Mouse (Mus musculus): ENCODE data around the gene Nppa.
A peak's percentile ranks its signal among the peaks of the same experiment; 100 is the strongest.

Gene Nppa

DNA sequence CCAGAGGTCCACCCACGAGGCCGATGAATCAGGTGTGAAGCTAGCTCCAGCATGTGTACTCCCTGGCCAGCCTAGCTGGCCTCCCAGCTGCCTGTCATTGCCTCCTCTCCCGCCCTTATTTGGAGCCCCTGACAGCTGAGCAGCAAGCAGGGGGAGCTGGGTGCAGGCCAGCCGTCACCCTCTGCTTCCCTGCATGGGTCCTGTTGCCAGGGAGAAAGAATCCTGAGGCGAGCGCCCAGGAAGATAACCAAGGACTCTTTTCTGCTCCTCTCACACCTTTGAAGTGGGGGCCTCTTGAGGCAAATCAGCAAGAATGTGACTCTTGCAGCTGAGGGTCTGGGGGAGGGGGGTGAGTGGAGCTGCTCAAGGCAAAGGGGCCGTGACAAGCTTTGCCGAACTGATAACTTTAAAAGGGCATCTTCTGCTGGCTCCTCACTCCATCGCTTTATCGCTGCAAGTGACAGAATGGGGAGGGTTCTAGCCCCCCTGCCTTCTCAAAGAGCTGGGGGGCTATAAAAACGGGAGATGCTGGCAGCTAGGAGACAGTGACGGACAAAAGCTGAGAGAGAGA is at the start of gene Nppa:
TSS of gene Nppa (plus strand) at position 521 of the 571 bp plus-strand sequence.
- DNase-seq (ENCODE audit: low spot score) = no peak

DNA sequence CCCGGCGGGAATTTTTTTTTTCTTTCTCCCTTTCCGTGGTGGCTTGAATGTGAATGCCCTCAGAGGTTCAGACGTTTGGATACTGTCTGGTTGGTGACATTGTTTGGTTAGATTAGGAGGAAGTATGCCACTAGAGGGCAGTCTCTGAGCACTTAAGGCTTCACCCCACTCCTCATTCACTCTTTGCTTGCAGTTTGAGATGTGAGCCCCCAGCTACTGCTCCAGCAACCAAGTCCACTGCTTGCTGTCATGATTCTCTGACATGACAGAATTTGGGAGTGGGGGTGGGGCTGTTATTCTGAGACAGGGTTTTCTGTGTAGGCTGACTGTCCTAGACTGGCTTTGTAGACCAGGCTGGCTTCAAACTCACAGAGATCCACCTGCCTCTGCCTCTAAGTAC is 46.9 kb upstream of the Nppa start:
- peak; percentile 42 for DNase-seq (ENCODE audit: low spot score)

DNA sequence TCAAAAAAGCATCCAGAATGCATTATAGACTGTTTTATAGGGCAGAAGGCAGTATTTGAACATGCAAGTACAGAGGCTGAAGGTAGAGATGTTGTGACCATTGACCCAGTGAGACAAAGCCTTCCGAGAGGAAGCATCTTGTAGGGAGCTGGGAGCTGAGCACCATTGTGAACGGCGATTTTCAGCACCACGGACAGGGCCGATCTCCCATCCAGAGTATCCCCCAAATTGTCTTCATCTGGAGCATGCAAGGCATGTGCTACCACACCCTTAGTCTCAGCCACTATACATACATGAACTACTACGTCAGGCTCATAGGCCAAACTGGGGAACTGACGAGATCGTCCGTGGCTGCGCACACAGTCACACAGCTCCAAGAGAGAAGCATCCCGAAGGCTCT is 43.4 kb upstream of the Nppa start:
- no peak for DNase-seq (ENCODE audit: low spot score)

DNA sequence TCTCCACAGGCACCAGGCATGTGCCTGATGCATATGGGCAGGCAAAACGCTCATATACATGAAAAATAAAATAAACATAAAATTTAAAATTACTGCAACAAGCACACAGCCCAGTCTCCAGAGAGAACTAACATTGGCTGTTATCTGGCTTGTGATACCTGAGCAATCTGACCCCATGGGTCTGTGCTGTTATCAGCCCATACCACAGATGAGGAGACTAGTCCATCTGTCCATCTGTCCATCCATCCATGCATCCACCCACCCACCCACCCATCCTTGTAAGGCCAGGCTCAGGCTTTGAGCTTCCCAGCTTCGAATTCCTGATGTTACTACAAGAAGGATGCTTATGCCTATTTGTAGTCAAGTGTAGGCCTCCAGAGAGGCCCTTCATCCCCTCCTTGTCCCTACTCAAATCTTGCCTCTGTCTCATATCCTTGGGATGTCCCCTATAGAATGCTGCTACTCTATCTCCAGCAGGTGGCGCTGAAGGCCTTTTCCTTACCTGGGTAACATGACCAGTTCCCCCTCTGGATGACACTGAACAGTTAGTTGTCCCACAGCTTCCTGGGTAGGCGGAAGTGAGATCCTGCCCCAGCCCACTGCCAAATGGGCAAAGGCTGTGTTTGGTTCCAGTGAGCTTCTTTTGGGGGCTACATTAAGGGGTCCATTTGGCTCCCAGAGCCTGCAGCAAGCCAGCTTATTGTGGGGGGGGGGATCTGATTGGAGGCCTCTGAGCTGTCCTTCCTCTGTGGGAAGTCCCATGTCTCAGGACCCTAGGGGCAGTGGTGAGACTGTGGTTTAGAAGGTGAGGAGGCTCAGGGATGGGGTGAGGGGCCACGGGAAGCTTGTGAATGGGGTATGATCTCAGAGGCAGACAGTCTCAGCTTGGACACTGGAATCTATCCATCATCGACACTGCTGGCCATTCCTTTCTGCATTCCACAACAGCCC is 40.4 kb upstream of the Nppa start:
- peak; percentile 45 for DNase-seq (ENCODE audit: low spot score)

DNA sequence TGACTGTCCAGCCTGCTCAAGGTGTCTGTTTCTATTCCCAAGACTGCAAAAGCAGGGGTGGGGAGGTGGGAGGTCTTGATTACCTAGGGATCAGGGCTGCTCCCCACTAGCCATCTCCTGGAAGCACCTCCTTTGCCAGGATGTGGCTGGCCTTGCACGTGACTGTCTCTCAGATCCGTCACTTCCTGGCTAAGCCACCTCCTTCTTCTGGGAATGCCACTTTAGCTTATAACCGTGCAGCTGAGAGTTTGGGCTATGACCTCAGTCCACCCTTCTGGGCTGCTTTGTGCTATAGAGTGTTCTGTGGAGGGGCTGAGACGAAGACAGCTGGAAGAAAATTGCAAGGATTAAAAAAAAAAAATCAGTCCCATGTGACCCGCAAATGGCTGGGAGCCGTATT is 37.7 kb upstream of the Nppa start:
- DNase-seq (ENCODE audit: low spot score) = no peak

DNA sequence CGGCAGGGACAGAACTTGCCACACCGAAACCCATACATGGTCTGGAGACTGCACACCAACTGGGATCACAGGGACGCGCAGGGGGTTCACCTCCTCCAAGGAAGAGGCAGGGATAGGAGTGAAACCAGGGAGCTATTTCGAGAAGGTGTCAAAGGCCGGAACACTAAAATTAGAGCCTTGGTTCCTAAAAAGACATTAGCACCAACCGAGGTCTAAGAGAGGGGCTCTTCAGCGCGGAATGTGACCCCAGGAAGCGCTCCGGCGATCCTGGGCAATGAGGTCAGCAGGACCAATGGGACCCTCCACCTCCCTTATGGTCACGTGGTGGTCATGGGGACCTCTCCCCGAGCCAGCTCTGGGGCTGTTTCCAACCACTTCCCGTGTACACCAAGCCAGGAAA is 36.9 kb upstream of the Nppa start:
- DNase-seq (ENCODE audit: low spot score) = no peak

DNA sequence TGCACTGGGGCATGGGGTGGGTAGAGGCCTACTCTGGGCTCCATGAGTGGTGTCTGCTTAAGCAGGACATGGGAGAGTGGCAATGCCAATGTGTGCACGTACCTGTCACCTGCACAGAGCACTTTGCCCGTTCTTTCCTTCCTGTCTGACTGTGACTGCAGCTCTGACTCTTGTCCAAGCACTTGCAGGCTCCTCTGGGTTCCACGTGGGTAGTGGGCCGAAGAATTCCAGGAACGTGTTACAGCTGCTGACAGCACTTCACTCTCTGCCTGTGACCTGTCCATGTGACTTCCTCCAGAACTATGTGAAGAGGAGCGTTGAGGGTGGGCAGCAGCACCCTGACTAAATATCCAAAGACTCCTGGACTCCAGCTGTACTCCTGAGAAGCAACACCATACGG is 34.8 kb upstream of the Nppa start:
- no peak for DNase-seq (ENCODE audit: low spot score)

DNA sequence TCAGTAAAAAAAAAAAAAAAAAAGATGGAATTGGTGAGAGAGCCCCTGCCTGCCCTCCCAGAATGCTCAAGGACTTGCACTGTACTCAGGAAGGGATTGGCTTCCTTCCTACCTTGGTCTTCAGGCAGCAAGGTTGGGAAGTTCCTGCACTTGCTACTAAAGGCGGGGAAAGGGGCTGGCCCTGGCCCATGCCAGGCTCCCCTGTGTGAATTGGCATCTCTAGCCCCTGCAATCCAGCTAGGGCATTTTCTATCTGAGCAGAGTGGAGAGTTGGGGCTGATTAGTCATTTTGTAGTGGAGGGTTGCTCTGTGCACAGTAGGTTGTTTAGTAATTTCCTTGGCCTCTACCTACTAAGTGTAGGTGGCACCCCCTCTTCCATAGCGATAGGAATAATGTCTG is 31.7 kb upstream of the Nppa start:
- no peak for DNase-seq (ENCODE audit: low spot score)

DNA sequence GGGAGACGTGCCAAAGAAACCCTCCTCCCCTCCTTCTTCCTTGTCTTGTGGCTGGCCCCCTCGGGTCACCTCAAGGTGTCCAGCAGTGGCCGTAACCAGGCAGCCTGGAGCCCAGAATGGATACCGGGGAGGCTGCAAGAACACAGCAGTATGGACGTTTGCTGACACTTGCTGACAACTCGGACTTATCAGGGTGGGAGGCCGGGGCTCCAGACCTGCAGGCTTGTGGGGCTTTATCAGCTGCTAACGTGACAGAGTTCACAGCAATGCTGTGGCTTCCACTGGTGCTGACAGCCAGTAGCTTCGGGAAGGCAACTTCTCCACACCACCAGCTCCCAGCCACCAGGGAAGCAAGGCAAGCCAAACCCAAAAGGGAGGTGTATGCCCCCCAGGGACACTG is 31.2 kb upstream of the Nppa start:
- no peak for DNase-seq (ENCODE audit: low spot score)

DNA sequence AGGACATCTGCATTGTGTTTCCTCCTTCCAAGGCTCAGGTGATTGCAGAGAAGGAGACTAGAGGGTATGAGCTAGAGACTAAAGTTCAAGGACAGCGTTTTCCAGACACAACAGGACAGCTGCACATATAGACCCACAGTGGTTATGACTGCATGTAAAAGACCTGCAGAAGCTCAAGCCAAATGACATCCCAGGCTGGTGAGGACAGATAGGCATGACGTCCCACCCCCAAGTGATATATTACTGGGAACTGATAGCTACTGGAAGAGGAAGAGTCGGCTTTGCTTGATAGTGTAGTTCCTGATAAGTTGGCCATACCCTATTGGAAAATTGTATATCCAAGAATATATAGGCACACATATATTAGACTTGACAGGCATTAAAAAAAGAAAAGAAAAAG is 24.3 kb upstream of the Nppa start:
- no peak for DNase-seq (ENCODE audit: low spot score)

DNA sequence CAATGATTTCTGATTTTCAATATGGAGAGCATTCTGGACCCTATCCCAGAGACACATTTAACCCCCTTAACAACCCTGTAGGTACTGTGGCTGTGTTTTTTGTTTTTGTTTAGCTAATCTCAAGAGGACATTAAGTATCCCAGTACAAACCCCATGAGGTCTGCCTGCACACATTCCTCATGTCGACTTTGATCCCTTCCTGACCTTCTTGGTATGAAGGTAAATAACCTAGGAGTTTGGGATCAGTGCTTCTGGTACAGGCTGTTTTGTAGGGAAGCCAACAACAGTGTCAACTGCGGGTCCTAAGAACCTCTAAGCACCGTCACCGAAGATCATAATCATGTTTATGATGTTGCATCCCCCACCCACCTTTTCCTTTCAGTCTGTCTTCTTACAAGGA is 22.8 kb upstream of the Nppa start:
- DNase-seq (ENCODE audit: low spot score) = no peak

DNA sequence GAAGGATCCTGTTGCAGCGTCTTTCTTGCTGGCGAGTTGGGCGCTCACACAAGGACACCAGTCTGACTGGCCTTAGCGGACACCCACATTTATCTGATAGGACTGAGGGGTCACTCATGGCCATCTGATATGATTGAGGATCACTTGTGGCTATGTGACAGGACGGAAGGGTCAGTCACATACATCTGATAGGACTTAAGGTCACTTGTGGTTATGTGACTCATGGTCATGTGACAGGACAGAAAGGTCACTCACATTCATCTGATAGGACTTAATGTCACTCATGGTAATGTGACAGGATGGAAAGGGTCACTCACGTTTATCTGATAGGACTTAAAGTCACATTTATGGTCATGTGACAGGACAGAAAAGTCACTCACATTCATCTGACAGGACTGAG is 22.1 kb upstream of the Nppa start:
- DNase-seq (ENCODE audit: low spot score) = no peak

DNA sequence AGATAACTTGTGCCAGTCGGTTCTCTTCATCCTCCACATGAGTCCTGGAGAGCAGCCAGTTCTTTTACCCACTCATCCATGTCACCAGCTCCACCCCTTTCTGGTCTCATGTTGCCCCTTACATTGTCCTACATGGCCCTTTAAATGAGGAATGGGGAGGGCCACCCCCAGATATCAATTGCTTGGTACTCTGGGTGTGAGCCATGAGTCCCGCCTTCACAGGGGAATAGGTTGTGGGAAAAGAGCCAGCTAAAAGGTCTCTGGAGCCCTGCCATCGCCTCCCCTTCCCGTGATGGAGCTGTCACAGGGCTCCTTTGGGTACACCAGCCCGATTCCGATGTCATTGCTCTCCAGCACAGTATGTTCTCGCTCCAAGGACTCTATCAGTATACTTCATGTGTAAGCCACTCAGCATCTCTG is 21.1 kb upstream of the Nppa start:
- DNase-seq (ENCODE audit: low spot score) = no peak

DNA sequence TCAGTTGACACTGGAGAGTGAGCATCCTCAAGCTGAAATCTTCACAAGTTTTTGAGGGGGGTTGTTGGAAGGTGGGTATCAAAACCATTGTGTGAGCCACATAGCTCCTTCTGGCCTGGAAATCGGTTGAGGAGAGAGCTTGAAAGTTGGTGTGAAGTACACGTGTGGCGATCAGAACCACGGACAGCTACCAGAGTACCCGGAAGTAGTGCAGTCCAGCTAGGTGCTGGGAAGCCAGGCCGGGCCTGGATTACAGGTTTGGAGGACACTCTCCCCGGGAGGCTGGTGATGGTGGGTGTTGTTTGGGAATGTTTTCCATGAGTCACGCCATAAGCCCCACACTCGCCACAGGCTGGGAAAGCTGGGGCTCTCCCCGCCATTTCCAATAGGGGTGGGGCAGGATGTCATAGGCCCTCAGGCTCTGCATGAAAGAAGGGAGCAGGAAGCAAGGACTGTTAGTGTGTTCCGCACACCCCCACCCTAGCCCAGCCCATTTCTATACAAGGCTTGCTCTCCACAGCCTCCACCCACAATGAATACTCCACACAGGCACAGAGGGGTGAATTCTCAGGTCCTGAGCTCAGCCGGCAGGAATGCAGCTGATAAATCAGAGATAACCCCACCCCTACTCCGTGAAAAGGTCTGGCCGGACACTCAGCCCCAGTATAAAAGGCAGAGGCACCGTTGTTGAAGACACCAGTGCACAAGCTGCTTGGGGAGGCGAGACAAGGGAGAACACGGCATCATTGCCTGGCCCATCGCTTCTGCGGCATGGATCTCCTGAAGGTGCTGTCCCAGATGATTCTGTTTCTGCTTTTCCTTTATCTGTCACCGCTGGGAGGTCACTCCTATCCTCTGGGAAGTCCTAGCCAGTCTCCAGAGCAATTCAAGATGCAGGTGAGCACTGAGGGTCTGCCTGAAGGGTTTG is 15.1 kb upstream of the Nppa start, which contains the start of gene Nppb:
TSS of gene Nppb (plus strand) at position 584 of the 928 bp plus-strand sequence.
- DNase-seq (ENCODE audit: low spot score) = peak; percentile 4

DNA sequence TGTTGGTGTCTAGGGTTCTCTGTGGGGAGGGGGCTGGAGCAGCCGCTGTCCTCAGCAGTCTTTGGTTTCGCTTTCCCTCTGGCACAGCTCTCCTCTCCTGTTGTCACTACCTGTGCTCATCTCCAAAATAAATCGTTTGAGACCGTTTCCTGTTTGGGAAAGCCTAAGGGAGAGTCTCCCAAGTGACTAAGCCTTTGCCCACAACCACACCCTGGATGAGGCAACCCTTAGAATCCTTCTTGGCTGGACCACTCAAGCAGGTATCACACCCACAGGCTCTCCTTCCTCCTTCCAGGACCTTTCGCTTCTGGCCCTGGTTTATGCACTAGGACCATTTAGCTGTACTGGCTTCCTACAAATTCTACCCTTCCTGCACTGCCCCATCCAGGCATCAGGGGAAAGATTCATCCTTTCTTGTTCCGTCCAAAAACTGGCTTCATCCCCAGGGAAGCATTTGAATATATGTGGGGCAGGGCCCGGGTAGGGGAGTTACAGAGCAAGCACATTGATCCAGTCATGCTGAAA is 6.9 kb upstream of the Nppa start:
- DNase-seq (ENCODE audit: low spot score) = no peak

DNA sequence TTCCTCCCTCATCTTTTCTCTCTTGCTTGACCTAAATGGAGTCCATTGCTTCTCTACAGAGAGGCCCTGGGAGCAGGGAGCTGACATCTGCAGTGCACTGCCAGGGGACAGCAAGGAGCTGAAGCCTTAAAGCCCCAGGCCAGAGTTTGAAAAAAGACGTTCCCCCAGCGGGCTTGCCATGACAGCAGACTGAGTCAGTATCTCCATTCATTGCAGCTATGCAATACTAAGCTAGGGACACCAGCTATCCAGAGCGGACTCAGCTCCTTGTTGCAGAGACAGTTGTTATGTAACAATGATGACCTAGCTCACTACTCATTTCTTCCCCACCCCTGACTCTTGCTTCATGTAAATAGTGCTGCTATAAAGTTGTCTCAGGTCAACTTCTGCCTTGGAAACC is 5.2 kb upstream of the Nppa start:
- DNase-seq (ENCODE audit: low spot score) = no peak

DNA sequence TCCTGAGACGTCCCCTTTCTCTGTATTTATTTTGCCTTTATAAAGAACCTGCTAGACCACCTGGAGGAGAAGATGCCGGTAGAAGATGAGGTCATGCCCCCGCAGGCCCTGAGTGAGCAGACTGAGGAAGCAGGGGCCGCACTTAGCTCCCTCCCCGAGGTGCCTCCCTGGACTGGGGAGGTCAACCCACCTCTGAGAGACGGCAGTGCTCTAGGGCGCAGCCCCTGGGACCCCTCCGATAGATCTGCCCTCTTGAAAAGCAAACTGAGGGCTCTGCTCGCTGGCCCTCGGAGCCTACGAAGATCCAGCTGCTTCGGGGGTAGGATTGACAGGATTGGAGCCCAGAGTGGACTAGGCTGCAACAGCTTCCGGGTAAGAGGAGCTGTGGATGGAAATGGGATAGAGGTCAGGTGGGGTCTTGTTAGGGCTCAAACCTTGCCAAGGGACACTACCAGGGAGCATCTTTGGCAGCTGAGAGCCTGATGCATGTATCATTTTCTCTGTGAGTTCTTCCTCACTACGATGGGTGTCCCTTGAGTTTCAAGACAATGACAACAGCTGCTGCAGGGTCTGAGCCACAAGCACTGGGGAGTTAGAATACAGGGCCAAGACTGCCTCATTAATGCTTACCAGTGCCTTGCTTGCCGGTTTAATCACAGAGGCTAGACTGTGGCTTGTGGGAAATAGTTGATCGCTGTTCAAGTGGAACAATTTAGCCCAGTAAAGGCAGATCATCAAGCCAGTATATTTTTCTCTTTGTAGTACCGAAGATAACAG is 679 bp downstream of the Nppa start:
- DNase-seq (ENCODE audit: low spot score) = no peak

DNA sequence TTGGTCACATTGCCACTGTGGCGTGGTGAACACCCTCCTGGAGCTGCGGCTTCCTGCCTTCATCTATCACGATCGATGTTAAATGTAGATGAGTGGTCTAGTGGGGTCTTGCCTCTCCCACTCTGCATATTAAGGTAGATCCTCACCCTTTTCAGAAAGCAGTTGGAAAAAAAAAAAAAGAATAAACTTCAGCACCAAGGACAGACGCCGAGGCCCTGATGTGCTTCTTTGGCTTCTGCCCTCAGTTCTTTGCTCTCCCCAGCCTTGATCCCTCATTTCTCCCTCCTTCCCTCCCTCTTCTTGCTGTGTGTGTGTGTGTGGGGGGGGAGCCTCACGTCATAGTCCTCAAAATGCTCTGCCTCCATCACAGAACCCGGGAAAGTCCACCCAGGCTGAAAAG is 1.3 kb downstream of the Nppa start:
- DNase-seq (ENCODE audit: low spot score) = no peak

DNA sequence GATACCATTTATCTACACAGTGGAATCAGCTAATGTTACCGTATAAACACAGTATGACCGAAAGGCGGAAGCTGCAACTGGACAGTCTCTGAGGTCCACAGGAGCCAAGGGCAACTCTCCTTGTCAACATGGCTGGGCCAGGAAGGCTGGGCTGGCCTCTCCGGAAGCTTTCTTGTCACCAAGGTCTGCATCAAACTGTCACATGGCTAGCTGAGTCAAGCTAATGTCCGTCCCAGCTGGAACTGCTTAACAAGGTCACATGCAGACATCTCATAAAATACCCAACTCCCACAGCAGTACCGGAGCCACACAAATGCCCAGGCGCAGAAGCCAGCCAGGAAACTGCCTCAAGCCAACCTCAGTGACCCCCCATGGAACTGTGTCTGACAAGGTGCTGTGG is 3.8 kb downstream of the Nppa start:
- DNase-seq (ENCODE audit: low spot score) = no peak

DNA sequence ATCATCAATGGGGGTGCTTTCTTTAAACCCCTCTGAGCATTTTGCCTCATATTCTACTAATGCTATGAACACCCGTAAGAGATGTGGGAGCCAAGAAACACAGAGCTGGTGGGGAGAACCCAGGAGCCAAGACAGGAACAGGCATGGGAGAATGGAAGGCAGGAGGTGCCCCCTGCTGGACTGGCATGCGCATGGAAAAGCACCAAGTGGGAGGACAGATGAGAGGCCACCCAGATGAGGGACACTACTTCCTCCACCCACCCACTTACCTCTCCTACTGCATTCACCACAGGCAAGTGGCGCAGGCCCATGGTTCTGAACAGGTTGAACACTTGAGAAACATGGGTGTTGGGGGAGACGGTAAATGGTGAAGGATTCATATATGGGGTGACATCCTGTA is 7.9 kb downstream of the Nppa start:
- DNase-seq (ENCODE audit: low spot score) = peak; percentile 18

DNA sequence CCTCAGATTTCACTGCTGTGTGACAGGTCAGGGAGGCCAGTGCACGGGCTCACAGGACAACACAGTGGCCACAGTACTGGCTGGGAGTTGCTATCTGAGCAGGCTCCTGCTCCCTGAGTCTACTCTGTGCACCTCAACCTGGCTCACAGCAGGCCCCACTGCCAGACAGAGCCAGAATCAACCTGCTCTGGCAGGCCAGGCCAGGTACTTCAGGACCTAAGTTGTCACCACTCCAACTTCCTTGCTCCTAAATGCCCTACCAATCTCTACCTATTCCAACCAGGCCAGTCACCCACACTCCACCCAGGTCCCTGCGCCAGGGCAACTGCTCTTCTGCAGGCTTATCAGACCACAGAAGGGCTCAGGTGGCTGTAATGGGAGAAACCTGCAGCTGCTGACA is 9.1 kb downstream of the Nppa start:
- peak; percentile 7 for DNase-seq (ENCODE audit: low spot score)

DNA sequence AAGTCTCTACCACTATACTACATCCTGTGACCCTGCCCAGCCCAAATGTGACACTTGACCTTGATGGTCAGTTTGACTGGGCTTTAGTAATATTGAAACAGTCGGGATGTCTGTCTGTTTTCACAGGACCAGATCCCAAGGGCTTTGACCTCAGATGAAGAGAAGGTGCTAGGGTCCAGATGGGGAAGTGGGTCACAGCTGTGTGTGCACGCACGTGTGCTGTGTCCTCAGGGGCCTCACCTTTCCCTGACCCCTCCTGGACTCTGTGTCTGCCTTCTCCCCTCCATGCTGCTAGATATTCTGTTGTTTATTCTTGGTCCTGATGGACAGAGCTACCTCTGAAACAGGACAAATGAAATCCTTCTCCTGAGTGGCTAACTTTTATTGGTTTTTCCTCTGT is 10.8 kb downstream of the Nppa start:
- DNase-seq (ENCODE audit: low spot score) = no peak
